Mouse (Mus musculus) kidney, postnatal 4 days (tissue): Measurements from ENCODE around the gene Sox2.

Experiments
- DNase-seq, 2 experiments: peaks; one replicate each; pipeline ENCODE4 v3.0.0; 2021; ENCODE audit warnings: mixed read lengths in 2 of 2

The Sox2 gene

GRCm38 (mm10) chr3:34649726-34650620 is at the start of gene Sox2:
Gene Sox2 (plus strand): TSS chr3:34650405.
- peak; percentile 76 to 84 for DNase-seq

- no peak for DNase-seq
Observed at GRCm38 (mm10) chr3:34601116-34601515, 49.1 kb upstream of the Sox2 start.

- DNase-seq: no peak
Observed at GRCm38 (mm10) chr3:34614107-34614506, 36.1 kb upstream of the Sox2 start.

GRCm38 (mm10) chr3:34615526-34615925 is 34.7 kb upstream of the Sox2 start:
- no peak for DNase-seq

GRCm38 (mm10) chr3:34618934-34619333 is 31.3 kb upstream of the Sox2 start:
- DNase-seq: no peak

GRCm38 (mm10) chr3:34620121-34620520 is 30.1 kb upstream of the Sox2 start:
- no peak for DNase-seq

- DNase-seq: no peak
Observed at GRCm38 (mm10) chr3:34624721-34625270, 25.4 kb upstream of the Sox2 start.

- no peak for DNase-seq
Observed at GRCm38 (mm10) chr3:34626521-34626920, 23.7 kb upstream of the Sox2 start.

GRCm38 (mm10) chr3:34630031-34630430 is 20.2 kb upstream of the Sox2 start:
- no peak for DNase-seq

GRCm38 (mm10) chr3:34630736-34631135 is 19.5 kb upstream of the Sox2 start:
- no peak for DNase-seq

- no peak for DNase-seq
Observed at GRCm38 (mm10) chr3:34636958-34637357, 13.2 kb upstream of the Sox2 start.

- no peak for DNase-seq
Observed at GRCm38 (mm10) chr3:34637481-34637880, 12.7 kb upstream of the Sox2 start.

GRCm38 (mm10) chr3:34637926-34638325 is 12.3 kb upstream of the Sox2 start:
- DNase-seq: no peak

- DNase-seq: no peak
Observed at GRCm38 (mm10) chr3:34638344-34638743, 11.9 kb upstream of the Sox2 start.

GRCm38 (mm10) chr3:34639031-34639872 is 11.0 kb upstream of the Sox2 start:
- DNase-seq: peak; percentile 41 to 67

- no peak for DNase-seq
Observed at GRCm38 (mm10) chr3:34639873-34640270, 10.3 kb upstream of the Sox2 start.

- DNase-seq: no peak
Observed at GRCm38 (mm10) chr3:34640276-34640675, 9.9 kb upstream of the Sox2 start.

GRCm38 (mm10) chr3:34640690-34641600 is 9.3 kb upstream of the Sox2 start:
- DNase-seq: peak; percentile 78 to 83

GRCm38 (mm10) chr3:34641756-34642497 is 8.3 kb upstream of the Sox2 start:
- DNase-seq: no peak

- DNase-seq: peak; percentile 34 to 54
Observed at GRCm38 (mm10) chr3:34642498-34642941, 7.7 kb upstream of the Sox2 start.

- no peak for DNase-seq
Observed at GRCm38 (mm10) chr3:34643067-34643466, 7.1 kb upstream of the Sox2 start.
